In genomic region chr17:73946856-73947255, GRCm38 (mm10) we compare ENCODE assay signal across 20 mouse cellular contexts. TPM values are rescaled to one million over a fixed set of nuclear protein-coding genes. Genes with fewer than 3 reads are reported as not detected.
DNase-seq lines count a peak whose midpoint lies in the region; ATAC-seq and TF ChIP-seq lines count a peak whose summit lies in the region.
"Had no signal": no experiment of that assay in that cellular context is flagged by ENCODE, and none has a peak within 500 bp of the region (broad histone marks: within the 10 kb centered on the region; RNA-seq: fewer than 3 reads in every experiment).

No protein-coding gene starts in this region.

- H3K27me3 ChIP-seq in intestine, postnatal 0 days (replicated peaks; ENCODE audit: control insufficient read depth, insufficient read depth, low read length), result no peaks in the 10 kb centered on the region
- no peaks in the 10 kb centered on the region for H3K27me3 ChIP-seq in intestine, embryonic 15.5 days (replicated peaks)
- H3K27me3 ChIP-seq: embryonic facial prominence, embryonic 12.5 days; heart, embryonic 15.5 days; hindbrain, embryonic 13.5 days; limb, embryonic 12.5 days; midbrain, embryonic 12.5 days had no signal

- peak; percentile 64 for DNase-seq in adrenal gland, adult 2 months
- DNase-seq in adrenal gland, postnatal 4 days (ENCODE audit: low spot score in 2 of 2), result no peak
- peak; percentile 35 for DNase-seq in 3T3-L1 (ENCODE audit: low read depth, low spot score)
- DNase-seq in adrenal gland, postnatal 25 days, result peak; percentile 31
- no peak for DNase-seq in right cerebral cortex, postnatal 4 days
- no peak for DNase-seq in layer of hippocampus, adult 2 months (ENCODE audit: low spot score in 2 of 2)
- DNase-seq: cerebellum, adult 18-20 months; cerebellum, postnatal 14 days; forebrain, postnatal 0 days; kidney, adult 8-10 months; kidney, postnatal 14 days had no signal

- no peak overlapping the region for H3K4me3 ChIP-seq in intestine, postnatal 0 days (ENCODE audit: low read depth, low read length)
- no peak overlapping the region for H3K4me3 ChIP-seq in intestine, embryonic 15.5 days (replicated peaks)
- H3K4me3 ChIP-seq in layer of hippocampus, adult 2 months, result no peak overlapping the region
- H3K4me3 ChIP-seq: embryonic facial prominence, embryonic 12.5 days; heart, embryonic 15.5 days; hindbrain, embryonic 13.5 days; limb, embryonic 12.5 days; midbrain, embryonic 12.5 days had no signal

- no peak overlapping the region for H3K9ac ChIP-seq in intestine, postnatal 0 days (ENCODE audit: low read depth, low read length)
- no peak overlapping the region for H3K9ac ChIP-seq in intestine, embryonic 15.5 days
- H3K9ac ChIP-seq: embryonic facial prominence, embryonic 12.5 days; forebrain, postnatal 0 days; heart, embryonic 15.5 days; hindbrain, embryonic 13.5 days; limb, embryonic 12.5 days; liver, embryonic 14.5 days; midbrain, embryonic 12.5 days had no signal

- no peaks in the 10 kb centered on the region for H3K9me3 ChIP-seq in intestine, postnatal 0 days (ENCODE audit: control insufficient read depth)
- H3K9me3 ChIP-seq in intestine, embryonic 15.5 days, result no peaks in the 10 kb centered on the region
- H3K9me3 ChIP-seq: embryonic facial prominence, embryonic 12.5 days; heart, embryonic 15.5 days; hindbrain, embryonic 13.5 days; midbrain, embryonic 12.5 days had no signal

- peak overlapping the region; percentile 6; the same call in 1 of the 2 replicates for H3K4me2 ChIP-seq in intestine, postnatal 0 days (replicated peaks; ENCODE audit: low read depth)
- H3K4me2 ChIP-seq in intestine, embryonic 15.5 days (replicated peaks), result no peak overlapping the region
- H3K4me2 ChIP-seq: embryonic facial prominence, embryonic 12.5 days; heart, embryonic 15.5 days; hindbrain, embryonic 13.5 days; limb, embryonic 12.5 days; midbrain, embryonic 12.5 days had no signal

- WGBS in intestine, postnatal 0 days, result 70% methylated on average over 5 of the region's 5 CpGs
- 58% methylated on average over 5 of the region's 5 CpGs for WGBS in intestine, embryonic 15.5 days

- TF ChIP-seq CTCF in intestine, postnatal 0 days (IDR thresholded peaks at IDR 0.05; ENCODE audit: low read depth), result no peak
- TF ChIP-seq CTCF in layer of hippocampus, adult 2 months (conservative IDR thresholded peaks at IDR 0.05), result no peak

- H3K36me3 ChIP-seq in intestine, postnatal 0 days (ENCODE audit: control insufficient read depth, insufficient read depth), result no peaks in the 10 kb centered on the region
- H3K36me3 ChIP-seq in intestine, embryonic 15.5 days, result no peaks in the 10 kb centered on the region
- H3K36me3 ChIP-seq: embryonic facial prominence, embryonic 12.5 days; heart, embryonic 15.5 days; hindbrain, embryonic 13.5 days; limb, embryonic 12.5 days; midbrain, embryonic 12.5 days had no signal

- H3K27ac ChIP-seq in intestine, postnatal 0 days (ENCODE audit: low read depth, low read length), result no peak overlapping the region
- no peak overlapping the region for H3K27ac ChIP-seq in intestine, embryonic 15.5 days
- H3K27ac ChIP-seq in layer of hippocampus, adult 2 months, result no peak overlapping the region
- H3K27ac ChIP-seq: embryonic facial prominence, embryonic 12.5 days; heart, embryonic 15.5 days; hindbrain, embryonic 13.5 days; limb, embryonic 12.5 days; liver, embryonic 14.5 days; midbrain, embryonic 12.5 days had no signal

- no peak for ATAC-seq in intestine, postnatal 0 days
- ATAC-seq in intestine, embryonic 15.5 days, result no peak
- ATAC-seq: CD4-positive, CD25-positive, alpha-beta regulatory T cell, adult 4 months; forebrain, postnatal 0 days had no signal

- H3K4me1 ChIP-seq in intestine, postnatal 0 days (replicated peaks; ENCODE audit: control insufficient read depth, insufficient read depth, low read length), result peaks cover 3% of the 10 kb centered on the region
- H3K4me1 ChIP-seq in intestine, embryonic 15.5 days (replicated peaks), result 0 out of 2 replicates have a peak, but pooled peaks cover 2% of the 10 kb centered on the region
- H3K4me1 ChIP-seq: embryonic facial prominence, embryonic 12.5 days; midbrain, embryonic 12.5 days had no signal

RNA-seq across cellular contexts. Expression of gene Xdh, which starts 3.1 kb away (rescaled TPM):
- total RNA-seq in adrenal gland, adult 2 months (2021), result 100 to 1,000 TPM; 290 to 422 TPM
- 92.2 and 161 TPM in 2 replicates for polyA plus RNA-seq in adrenal gland, adult 2 months (2012; rRNA removed)
- 10 to 100 TPM; 87.1 to 92.1 TPM for total RNA-seq in adrenal gland, postnatal 4 days (2021)
- polyA plus RNA-seq in intestine, postnatal 0 days (2015; fragmentation: Nextera tagmentation; extraction: Ambion mirVana), result 42.9 and 51.1 TPM in 2 replicates
- polyA plus RNA-seq in intestine, embryonic 15.5 days (2015; fragmentation: Nextera tagmentation; extraction: Ambion mirVana), result 1.9 and 2.3 TPM in 2 replicates
- total RNA-seq in adrenal gland, postnatal 25 days (2021), result 446 and 487 TPM in 2 replicates
- 10 to 100 TPM; 18.8 to 20.2 TPM for total RNA-seq in layer of hippocampus, adult 2 months (2021)

Comparison
In these comparisons a context has a peak if more than half of its experiments do, and no peak if none do; other contexts are left out.
1. DNase-seq: peak in adrenal gland, adult 2 months (single experiment), 3T3-L1 (single experiment) and adrenal gland, postnatal 25 days (single experiment); none in adrenal gland, postnatal 4 days (0 of 2), right cerebral cortex, postnatal 4 days (single experiment) and layer of hippocampus, adult 2 months (0 of 2).
2. RNA of gene Xdh, which starts 3.1 kb away (total RNA-seq): 446 to 487 TPM in adrenal gland, postnatal 25 days, 290 to 422 TPM in adrenal gland, adult 2 months and 87.1 to 92.1 TPM in adrenal gland, postnatal 4 days; 18.8 to 20.2 TPM in layer of hippocampus, adult 2 months; every median in the first group is over 4 times any median in the second.